Mouse (Mus musculus): ENCODE results near the gene Shc2.

- TF ChIP-seq POLR2A (IDR thresholded peaks at IDR 0.05; ENCODE audit: low read depth, low read length) (no peak), CTCF (IDR thresholded peaks at IDR 0.05; ENCODE audit: borderline replicate concordance, insufficient read depth, low read length) (peak; percentile 83)
Measured at GRCm38 (mm10) chr10:79664131-79664665, 26.5 kb upstream of the Shc2 start, which contains the start of gene Madcam1.

Measured in embryonic fibroblast, embryonic 13.5 days (primary cell).